Mouse (Mus musculus): ENCODE measurements around the gene Tns4. TPM values are rescaled to one million over a fixed set of nuclear protein-coding genes. Genes with fewer than 3 reads are reported as not detected.
A peak's percentile ranks its signal among the peaks of the same experiment; 100 is the strongest.

Tns4 gene
- total and polyA plus RNA-seq, 2 experiments from 2014 or later: 0.08 to 1.3 TPM

GRCm38 (mm10) chr11:99126482-99127253 lies 37.6 kb upstream of the Tns4 start:
- H3K9me3 ChIP-seq (ENCODE audit: low read length): no peaks in the 10 kb centered on the region
- H3K36me3 ChIP-seq (ENCODE audit: insufficient read depth, low read length): no peaks in the 10 kb centered on the region
- peaks cover under 1% of the 10 kb centered on the region; the same call in 1 of the 2 replicates for H3K4me1 ChIP-seq (ENCODE audit: insufficient read depth, low read length)
- H3K9ac ChIP-seq (replicated peaks; ENCODE audit: low read length): no peak overlapping the region
- H3K27ac ChIP-seq: no peak overlapping the region
- H3K4me3 ChIP-seq (ENCODE audit: low read length): no peak overlapping the region
- no peak overlapping the region for H3K4me2 ChIP-seq (ENCODE audit: low read depth, low read length)
- no peak for TF ChIP-seq CTCF (IDR thresholded peaks at IDR 0.05; ENCODE audit: low read depth)
- WGBS: 50% methylated on average over 5 of the region's 5 CpGs
- no peaks in the 10 kb centered on the region for H3K27me3 ChIP-seq (ENCODE audit: insufficient read depth, low read length)
- ATAC-seq: no peak
- DNase-seq (ENCODE audit: low spot score): no peak

- no peaks in the 10 kb centered on the region for H3K9me3 ChIP-seq (ENCODE audit: low read length)
- no peak for ATAC-seq
- H3K9ac ChIP-seq (replicated peaks; ENCODE audit: low read length): no peak overlapping the region
- H3K27ac ChIP-seq: no peak overlapping the region
- WGBS: 46% methylated on average over 10 of the region's 10 CpGs
- no peak overlapping the region for H3K4me2 ChIP-seq (ENCODE audit: low read depth, low read length)
- peaks cover 4% of the 10 kb centered on the region; the same call in 1 of the 2 replicates for H3K4me1 ChIP-seq (ENCODE audit: insufficient read depth, low read length)
- TF ChIP-seq CTCF (IDR thresholded peaks at IDR 0.05; ENCODE audit: low read depth): no peak
- no peak for DNase-seq (ENCODE audit: low spot score)
- H3K27me3 ChIP-seq (ENCODE audit: insufficient read depth, low read length): no peaks in the 10 kb centered on the region
- H3K36me3 ChIP-seq (ENCODE audit: insufficient read depth, low read length): no peaks in the 10 kb centered on the region
- H3K4me3 ChIP-seq (ENCODE audit: low read length): no peak overlapping the region
These were observed 35.5 kb upstream of the Tns4 start for GRCm38 (mm10) chr11:99124635-99125029.

GRCm38 (mm10) chr11:99123977-99124634 lies 35.0 kb upstream of the Tns4 start:
- H3K4me3 ChIP-seq (ENCODE audit: low read length): no peak overlapping the region
- H3K4me1 ChIP-seq (ENCODE audit: insufficient read depth, low read length): peaks cover 4% of the 10 kb centered on the region; the same call in 1 of the 2 replicates
- H3K36me3 ChIP-seq (ENCODE audit: insufficient read depth, low read length): no peaks in the 10 kb centered on the region
- H3K27me3 ChIP-seq (ENCODE audit: insufficient read depth, low read length): no peaks in the 10 kb centered on the region
- H3K27ac ChIP-seq: no peak overlapping the region
- no peak overlapping the region for H3K9ac ChIP-seq (replicated peaks; ENCODE audit: low read length)
- H3K9me3 ChIP-seq (ENCODE audit: low read length): no peaks in the 10 kb centered on the region
- peak; percentile 64 for TF ChIP-seq CTCF (IDR thresholded peaks at IDR 0.05; ENCODE audit: low read depth)
- DNase-seq (ENCODE audit: low spot score) (peak; percentile 77), ATAC-seq (no peak)
- no peak overlapping the region for H3K4me2 ChIP-seq (ENCODE audit: low read depth, low read length)
- WGBS: 46% methylated on average over 15 of the region's 15 CpGs

GRCm38 (mm10) chr11:99122703-99123102 lies 33.6 kb upstream of the Tns4 start:
- WGBS: 51% methylated on average over 3 of the region's 3 CpGs
- DNase-seq (ENCODE audit: low spot score): no peak
- H3K9ac ChIP-seq (replicated peaks; ENCODE audit: low read length): no peak overlapping the region
- H3K9me3 ChIP-seq (ENCODE audit: low read length): no peaks in the 10 kb centered on the region
- no peaks in the 10 kb centered on the region for H3K36me3 ChIP-seq (ENCODE audit: insufficient read depth, low read length)
- no peaks in the 10 kb centered on the region for H3K27me3 ChIP-seq (ENCODE audit: insufficient read depth, low read length)
- no peak overlapping the region for H3K27ac ChIP-seq
- no peak for ATAC-seq
- TF ChIP-seq CTCF (IDR thresholded peaks at IDR 0.05; ENCODE audit: low read depth): no peak
- no peak overlapping the region for H3K4me2 ChIP-seq (ENCODE audit: low read depth, low read length)
- H3K4me3 ChIP-seq (ENCODE audit: low read length): no peak overlapping the region
- H3K4me1 ChIP-seq (ENCODE audit: insufficient read depth, low read length): peaks cover 4% of the 10 kb centered on the region; the same call in 1 of the 2 replicates

- WGBS: 36% methylated on average over 14 of the region's 14 CpGs
- no peak for TF ChIP-seq CTCF (IDR thresholded peaks at IDR 0.05; ENCODE audit: low read depth)
These were observed 32.1 kb upstream of the Tns4 start for GRCm38 (mm10) chr11:99121218-99121631.

GRCm38 (mm10) chr11:99120524-99121217 lies 31.6 kb upstream of the Tns4 start:
- Histone ChIP-seq H3K9me3 (ENCODE audit: low read length) (no peaks in the 10 kb centered on the region), H3K4me1 (ENCODE audit: insufficient read depth, low read length) (peaks cover 4% of the 10 kb centered on the region; the same call in 1 of the 2 replicates), H3K36me3 (ENCODE audit: insufficient read depth, low read length) (no peaks in the 10 kb centered on the region), H3K27ac (0 out of 2 replicates have a peak overlapping the region, but pooled peaks have one; percentile 22), H3K4me3 (ENCODE audit: low read length) (no peak overlapping the region), H3K9ac (replicated peaks; ENCODE audit: low read length) (0 out of 2 replicates have a peak overlapping the region, but pooled peaks have one; percentile 30), H3K27me3 (ENCODE audit: insufficient read depth, low read length) (no peaks in the 10 kb centered on the region), H3K4me2 (ENCODE audit: low read depth, low read length) (no peak overlapping the region)
- no peak for ATAC-seq
- WGBS: 29% methylated on average over 20 of the region's 20 CpGs
- TF ChIP-seq CTCF (IDR thresholded peaks at IDR 0.05; ENCODE audit: low read depth): no peak
- DNase-seq (ENCODE audit: low spot score): peak; percentile 42

More at GRCm38 (mm10) chr11:99121218-99121631, 32.1 kb upstream of the Tns4 start:
- Histone ChIP-seq H3K27me3 (ENCODE audit: insufficient read depth, low read length) (no peaks in the 10 kb centered on the region), H3K27ac (no peak overlapping the region), H3K36me3 (ENCODE audit: insufficient read depth, low read length) (no peaks in the 10 kb centered on the region), H3K4me1 (ENCODE audit: insufficient read depth, low read length) (peaks cover 4% of the 10 kb centered on the region; the same call in 1 of the 2 replicates), H3K9ac (replicated peaks; ENCODE audit: low read length) (no peak overlapping the region), H3K4me2 (ENCODE audit: low read depth, low read length) (no peak overlapping the region), H3K4me3 (ENCODE audit: low read length) (no peak overlapping the region), H3K9me3 (ENCODE audit: low read length) (no peaks in the 10 kb centered on the region)
- no peak for ATAC-seq
- no peak for DNase-seq (ENCODE audit: low spot score)
